Mouse (Mus musculus): ENCODE measurements around the gene P2rx7. TPM values are rescaled to one million over a fixed set of nuclear protein-coding genes. Genes with fewer than 3 reads are reported as not detected.
"Not testable (repeated sequence)": the region's sequence is repeated elsewhere in the genome, so short reads cannot be mapped to it uniquely, and the experiment has no call there.

Gene P2rx7
- polyA plus RNA-seq, 1 experiment, result 5.3 TPM

GRCm38 (mm10) chr5:122653446-122654267, 9.9 kb downstream of the P2rx7 start:
- 63% methylated on average over 15 of the region's 15 CpGs for WGBS
- Histone ChIP-seq H3K36me3 (ENCODE audit: control insufficient read depth, insufficient read depth, low read length) (no peaks in the 10 kb centered on the region), H3K4me3 (ENCODE audit: insufficient read depth, low read depth, low read length) (no peak overlapping the region), H3K4me1 (ENCODE audit: control insufficient read depth, insufficient read depth, low read length) (no peaks in the 10 kb centered on the region), H3K27ac (ENCODE audit: insufficient read depth, low read depth, low read length) (no peak overlapping the region), H3K27me3 (replicated peaks; ENCODE audit: control insufficient read depth, insufficient read depth, low read length) (no peaks in the 10 kb centered on the region)
- TF ChIP-seq CTCF (conservative IDR thresholded peaks at IDR 0.05; ENCODE audit: insufficient read depth, insufficient read length, low read depth, low read length) (no peak), POLR2A (IDR thresholded peaks at IDR 0.05; ENCODE audit: low read depth, low read length) (no peak)
- DNase-seq, result no peak

GRCm38 (mm10) chr5:122654268-122654573, 10.5 kb downstream of the P2rx7 start:
- no peaks in the 10 kb centered on the region for H3K36me3 ChIP-seq (ENCODE audit: control insufficient read depth, insufficient read depth, low read length)
- no peaks in the 10 kb centered on the region for H3K4me1 ChIP-seq (ENCODE audit: control insufficient read depth, insufficient read depth, low read length)
- no peak overlapping the region for H3K27ac ChIP-seq (ENCODE audit: insufficient read depth, low read depth, low read length)
- 65% methylated on average over 5 of the region's 5 CpGs for WGBS
- TF ChIP-seq POLR2A (IDR thresholded peaks at IDR 0.05; ENCODE audit: low read depth, low read length), result no peak
- no peaks in the 10 kb centered on the region for H3K27me3 ChIP-seq (replicated peaks; ENCODE audit: control insufficient read depth, insufficient read depth, low read length)
- H3K4me3 ChIP-seq (ENCODE audit: insufficient read depth, low read depth, low read length), result no peak overlapping the region
- DNase-seq, result no peak

GRCm38 (mm10) chr5:122656808-122657207, 13.1 kb downstream of the P2rx7 start:
- TF ChIP-seq CTCF (conservative IDR thresholded peaks at IDR 0.05; ENCODE audit: insufficient read depth, insufficient read length, low read depth, low read length) (no peak), POLR2A (IDR thresholded peaks at IDR 0.05; ENCODE audit: low read depth, low read length) (no peak)
- no peak overlapping the region for H3K4me3 ChIP-seq (ENCODE audit: insufficient read depth, low read depth, low read length)

GRCm38 (mm10) chr5:122662501-122662900, 18.8 kb downstream of the P2rx7 start:
- Histone ChIP-seq H3K4me3 (ENCODE audit: insufficient read depth, low read depth, low read length) (no peak overlapping the region), H3K27me3 (replicated peaks; ENCODE audit: control insufficient read depth, insufficient read depth, low read length) (no peaks in the 10 kb centered on the region), H3K27ac (ENCODE audit: insufficient read depth, low read depth, low read length) (no peak overlapping the region), H3K36me3 (ENCODE audit: control insufficient read depth, insufficient read depth, low read length) (no peaks in the 10 kb centered on the region), H3K4me1 (ENCODE audit: control insufficient read depth, insufficient read depth, low read length) (no peaks in the 10 kb centered on the region)
- TF ChIP-seq CTCF (conservative IDR thresholded peaks at IDR 0.05; ENCODE audit: insufficient read depth, insufficient read length, low read depth, low read length), result no peak
- TF ChIP-seq POLR2A (IDR thresholded peaks at IDR 0.05; ENCODE audit: low read depth, low read length), result no peak
- peak; percentile 65 for DNase-seq
- 86% methylated on average over 6 of the region's 6 CpGs for WGBS

More at GRCm38 (mm10) chr5:122656808-122657207, 13.1 kb downstream of the P2rx7 start:
- Histone ChIP-seq H3K36me3 (ENCODE audit: control insufficient read depth, insufficient read depth, low read length) (no peaks in the 10 kb centered on the region), H3K4me1 (ENCODE audit: control insufficient read depth, insufficient read depth, low read length) (no peaks in the 10 kb centered on the region), H3K27ac (ENCODE audit: insufficient read depth, low read depth, low read length) (no peak overlapping the region), H3K27me3 (replicated peaks; ENCODE audit: control insufficient read depth, insufficient read depth, low read length) (no peaks in the 10 kb centered on the region)
- DNase-seq, result no peak
- WGBS, result 77% methylated on average over 12 of the region's 12 CpGs

GRCm38 (mm10) chr5:122665036-122665435, 21.3 kb downstream of the P2rx7 start:
- H3K4me3 ChIP-seq (ENCODE audit: insufficient read depth, low read depth, low read length), result no peak overlapping the region
- H3K27me3 ChIP-seq (replicated peaks; ENCODE audit: control insufficient read depth, insufficient read depth, low read length), result no peaks in the 10 kb centered on the region
- DNase-seq, result no peak
- no peak overlapping the region for H3K27ac ChIP-seq (ENCODE audit: insufficient read depth, low read depth, low read length)
- H3K36me3 ChIP-seq (ENCODE audit: control insufficient read depth, insufficient read depth, low read length), result no peaks in the 10 kb centered on the region
- TF ChIP-seq CTCF (conservative IDR thresholded peaks at IDR 0.05; ENCODE audit: insufficient read depth, insufficient read length, low read depth, low read length), result no peak
- no peak for TF ChIP-seq POLR2A (IDR thresholded peaks at IDR 0.05; ENCODE audit: low read depth, low read length)
- H3K4me1 ChIP-seq (ENCODE audit: control insufficient read depth, insufficient read depth, low read length), result no peaks in the 10 kb centered on the region
- 59% methylated on average over 5 of the region's 5 CpGs for WGBS

- H3K4me3 ChIP-seq (ENCODE audit: insufficient read depth, low read depth, low read length), result no peak overlapping the region
- peak overlapping the region; percentile 69; the same call in 1 of the 2 replicates for H3K27ac ChIP-seq (ENCODE audit: insufficient read depth, low read depth, low read length)
- 50% methylated on average over 15 of the region's 15 CpGs for WGBS
- no peaks in the 10 kb centered on the region for H3K36me3 ChIP-seq (ENCODE audit: control insufficient read depth, insufficient read depth, low read length)
- H3K4me1 ChIP-seq (ENCODE audit: control insufficient read depth, insufficient read depth, low read length), result no peaks in the 10 kb centered on the region
- H3K27me3 ChIP-seq (replicated peaks; ENCODE audit: control insufficient read depth, insufficient read depth, low read length), result no peaks in the 10 kb centered on the region
- TF ChIP-seq CTCF (conservative IDR thresholded peaks at IDR 0.05; ENCODE audit: insufficient read depth, insufficient read length, low read depth, low read length) (no peak), POLR2A (IDR thresholded peaks at IDR 0.05; ENCODE audit: low read depth, low read length) (no peak)
- peak; percentile 28 for DNase-seq
These were observed 25.5 kb downstream of the P2rx7 start for GRCm38 (mm10) chr5:122668981-122669897.

- WGBS, result 74% methylated on average over 7 of the region's 7 CpGs
- not testable (repeated sequence) for H3K4me1 ChIP-seq (ENCODE audit: control insufficient read depth, insufficient read depth, low read length); H3K4me3 ChIP-seq (ENCODE audit: insufficient read depth, low read depth, low read length); H3K36me3 ChIP-seq (ENCODE audit: control insufficient read depth, insufficient read depth, low read length); H3K27me3 ChIP-seq (replicated peaks; ENCODE audit: control insufficient read depth, insufficient read depth, low read length); H3K27ac ChIP-seq (ENCODE audit: insufficient read depth, low read depth, low read length)
- peak; percentile 33 for DNase-seq
- TF ChIP-seq CTCF (conservative IDR thresholded peaks at IDR 0.05; ENCODE audit: insufficient read depth, insufficient read length, low read depth, low read length), result peak; percentile 33; the same call in 1 of the 2 replicates
These were observed 27.9 kb downstream of the P2rx7 start for GRCm38 (mm10) chr5:122671641-122672040.
